Mouse (Mus musculus) embryonic facial prominence, embryonic 11.5 days (tissue): Measurements from ENCODE around the gene Rimbp2. TPM values are rescaled to one million over a fixed set of nuclear protein-coding genes. Genes with fewer than 3 reads are reported as not detected.

Experiments
- ATAC-seq: fragments of 200-750 bp; cut with Nextera tagmentation; replicated peaks from 2 replicates; pipeline ENCODE4 v1.8.0; 2017; ENCODE audit warnings: low read depth; ENCODE audit not compliant: insufficient number of reproducible peaks, low FRiP score, low TSS enrichment
- DNase-seq: peaks from one replicate; pipeline ENCODE4 v3.0.0-alpha.2; 2015; ENCODE audit warnings: low spot score
- H3K27ac ChIP-seq: fragments of 300-500 bp; sonication (generic); replicated peaks from 2 replicates; pipeline ENCODE4 v1.5.1; 2014; ENCODE audit warnings: mild to moderate bottlenecking, low read depth, low read length, control low read depth
- H3K27me3 ChIP-seq: fragments of 300-500 bp; sonication (generic); 2 replicates; pipeline ENCODE4 v1.6.1; 2014; ENCODE audit warnings: mild to moderate bottlenecking, low read length, moderate library complexity, mixed read lengths; ENCODE audit not compliant: control insufficient read depth, insufficient read depth
- H3K36me3 ChIP-seq: fragments of 300-500 bp; sonication (generic); replicated peaks from 2 replicates; pipeline ENCODE4 v1.6.1; 2014; ENCODE audit warnings: low read depth, mild to moderate bottlenecking, low read length, moderate library complexity, mixed read lengths; ENCODE audit not compliant: control insufficient read depth, insufficient read depth
- H3K4me1 ChIP-seq: fragments of 300-500 bp; sonication (generic); 2 replicates; pipeline ENCODE4 v1.6.1; 2014; ENCODE audit warnings: low read length, mixed read lengths; ENCODE audit not compliant: control insufficient read depth, insufficient read depth
- H3K4me2 ChIP-seq: fragments of 300-500 bp; sonication (generic); 2 replicates; pipeline ENCODE4 v1.6.1; 2014; ENCODE audit warnings: low read depth, mild to moderate bottlenecking, control low read depth, low read length, moderate library complexity
- H3K4me3 ChIP-seq: fragments of 300-500 bp; sonication (generic); 2 replicates; pipeline ENCODE4 v1.5.1; 2014; ENCODE audit warnings: low read depth, low read length, control low read depth
- H3K9ac ChIP-seq: fragments of 300-500 bp; sonication (generic); replicated peaks from 2 replicates; pipeline ENCODE4 v1.6.1; 2014; ENCODE audit warnings: mild to moderate bottlenecking, control low read depth, low read length
- H3K9me3 ChIP-seq: fragments of 300-500 bp; sonication (generic); replicated peaks from 2 replicates; pipeline ENCODE4 v1.6.1; 2016; ENCODE audit warnings: mild to moderate bottlenecking, low read length, inconsistent platforms, mixed read lengths; ENCODE audit not compliant: control insufficient read depth
- WGBS: fragments of 180-500 bp; shearing (Covaris S2); extraction: QIAGEN DNeasy Blood & Tissue Kit; methylation state at CpG from one replicate; pipeline ENCODE4 v1.1.7; 2014; 5-methylcytosine and 5-hydroxymethylcytosine counted together
- polyA plus RNA-seq: library from polyadenylated mRNA; unstranded; fragments of >200 nt; fragmentation: Nextera tagmentation; extraction: Ambion mirVana; gene quantifications from 2 replicates; pipeline ENCODE4 v1.2.1, GENCODE M21; 2014

Rimbp2 gene
- polyA plus RNA-seq, 1 experiment from 2014 or later, result 0.69 TPM

GRCm38 (mm10) chr5:128710596-128710995, 242.7 kb downstream of the Rimbp2 start:
- H3K4me3 ChIP-seq, result no peak overlapping the region
- WGBS, result 29% methylated on average over 8 of the region's 8 CpGs
- no peak overlapping the region for H3K9ac ChIP-seq
- no peaks in the 10 kb centered on the region for H3K4me1 ChIP-seq
- no peak overlapping the region for H3K4me2 ChIP-seq
- ATAC-seq (no peak), DNase-seq (no peak)
- H3K27me3 ChIP-seq, result no peaks in the 10 kb centered on the region
- no peaks in the 10 kb centered on the region for H3K36me3 ChIP-seq
- no peak overlapping the region for H3K27ac ChIP-seq
- H3K9me3 ChIP-seq, result no peaks in the 10 kb centered on the region

GRCm38 (mm10) chr5:128708929-128709328, 244.4 kb downstream of the Rimbp2 start:
- Histone ChIP-seq H3K4me3 (no peak overlapping the region), H3K9me3 (no peaks in the 10 kb centered on the region), H3K9ac (no peak overlapping the region), H3K36me3 (no peaks in the 10 kb centered on the region), H3K27ac (no peak overlapping the region), H3K4me2 (no peak overlapping the region), H3K4me1 (no peaks in the 10 kb centered on the region), H3K27me3 (no peaks in the 10 kb centered on the region)
- no peak for DNase-seq
- WGBS, result 74% methylated on average over 5 of the region's 5 CpGs
- ATAC-seq, result no peak

Other genes starting within 250 kb of the Rimbp2 start
- gene Stx2, start 55.1 kb upstream of the Rimbp2 start, polyA plus RNA-seq, result 32.8 and 34.4 TPM in 2 replicates
- gene Ran, start 66.6 kb upstream of the Rimbp2 start, polyA plus RNA-seq, result 872 and 909 TPM in 2 replicates
- gene Adgrd1, start 143.3 kb upstream of the Rimbp2 start, polyA plus RNA-seq, result 0.06 TPM in 1 of 2 replicates, not detected in the other